Mouse (Mus musculus) megakaryocyte, embryonic 14.5 days (primary cell): ENCODE measurements around the gene Rexo2.

Experiments
- FLI1 ChIP-seq: IDR thresholded peaks from 2 replicates; pipeline ENCODE4 v1.6.1; 2012; ENCODE audit warnings: low read length, inconsistent platforms, mixed read lengths
- GATA1 ChIP-seq: IDR thresholded peaks from 3 replicates; pipeline ENCODE4 v1.6.1; 2012; ENCODE audit warnings: mixed read lengths, low read length, inconsistent platforms, borderline replicate concordance

- TF ChIP-seq GATA1 (no peak), FLI1 (no peak)
These were observed 46.1 kb upstream of the Rexo2 start for GRCm38 (mm10) chr9:48526520-48526919.
